Mouse (Mus musculus) bone marrow, adult 2 months (tissue): ENCODE results near the gene Itih5. TPM values are rescaled to one million over a fixed set of nuclear protein-coding genes. Genes with fewer than 3 reads are reported as not detected.

ENCODE experiments used
- H3K27ac ChIP-seq: fragments of 200-500 bp; 2 replicates; pipeline ENCODE4 v1.5.1; 2012; ENCODE audit warnings: low read depth, mild to moderate bottlenecking, control low read depth, inconsistent platforms, low read length; ENCODE audit not compliant: control insufficient read depth, poor library complexity, insufficient read depth
- H3K4me1 ChIP-seq: fragments of 200-500 bp; 2 replicates; pipeline ENCODE4 v1.6.1; 2011; ENCODE audit warnings: low read length; ENCODE audit not compliant: control insufficient read depth, insufficient read depth
- H3K4me3 ChIP-seq: fragments of 200-500 bp; replicated peaks from 2 replicates; pipeline ENCODE3; 2011; ENCODE audit warnings: mild to moderate bottlenecking, low read depth, low read length, control low read depth; ENCODE audit not compliant: control insufficient read depth
- CTCF ChIP-seq: fragments of 200-500 bp; IDR thresholded peaks from 2 replicates; pipeline ENCODE4 v1.5.1; 2011; ENCODE audit warnings: low read length, control low read depth; ENCODE audit not compliant: control insufficient read depth, insufficient read depth
- POLR2A ChIP-seq: fragments of 200-500 bp; IDR thresholded peaks from 2 replicates; pipeline ENCODE4 v1.6.1; 2011; ENCODE audit warnings: low read depth, mild to moderate bottlenecking, control low read depth, low read length, borderline replicate concordance; ENCODE audit not compliant: control insufficient read depth
- WGBS: fragments of 180-500 bp; shearing (Covaris S2); methylation state at CpG from one replicate; pipeline ENCODE4 v1.1.7; 2018; 5-methylcytosine and 5-hydroxymethylcytosine counted together
- polyA plus RNA-seq: library from polyadenylated mRNA; stranded (reverse); fragments of >200 nt; gene quantifications from 2 replicates; pipeline ENCODE4 v1.2.4, GENCODE M21; 2011; ENCODE audit warnings: low replicate concordance; ENCODE audit not compliant: missing spikeins, insufficient read depth, insufficient read length

The Itih5 gene
- polyA plus RNA-seq, 1 experiment, result 1.7 TPM

DNA sequence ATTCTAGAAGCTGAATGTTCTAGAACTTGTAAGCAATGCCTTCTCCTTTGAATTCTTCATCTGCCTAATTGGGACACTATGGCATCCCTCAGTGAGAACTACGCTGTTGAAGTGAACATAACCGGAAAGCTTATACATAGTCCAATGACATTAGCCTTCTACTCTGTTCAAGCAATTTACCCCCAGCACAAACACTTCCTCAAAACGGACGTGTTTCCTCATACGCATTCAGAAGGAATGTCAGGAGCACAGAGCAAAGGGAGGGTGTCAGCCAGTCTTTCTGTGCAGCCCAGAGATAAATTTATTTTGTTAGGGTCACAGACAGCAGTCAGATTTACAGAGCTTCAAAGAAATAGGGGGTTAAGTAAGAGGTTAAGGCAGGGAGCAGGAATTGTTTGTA lies 108.0 kb downstream of the Itih5 start:
- Histone ChIP-seq H3K4me1 (no peaks in the 10 kb centered on the region), H3K4me3 (no peak overlapping the region), H3K27ac (no peak overlapping the region)
- TF ChIP-seq POLR2A (no peak), CTCF (no peak)
- 29% methylated on average over 5 of the region's 5 CpGs for WGBS

DNA sequence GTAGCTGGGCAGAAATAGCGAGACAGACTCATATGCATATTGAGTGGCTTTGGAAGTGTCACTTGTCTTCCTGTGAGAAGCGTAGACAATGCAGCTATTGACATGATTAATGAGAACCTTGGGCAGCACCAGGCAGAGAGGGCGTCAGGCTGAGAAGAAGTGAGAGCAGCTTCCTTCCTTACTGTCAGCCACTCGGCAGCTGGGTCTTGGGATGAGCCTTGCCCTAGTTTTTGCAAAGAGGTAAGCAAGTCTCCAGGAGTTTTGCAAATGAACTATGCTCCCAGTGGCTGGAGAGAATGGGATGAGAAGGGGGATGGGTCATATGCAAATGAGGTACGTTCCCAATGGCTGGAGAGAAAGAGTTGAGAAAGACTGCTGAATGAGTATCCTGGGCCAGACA lies 109.4 kb downstream of the Itih5 start:
- no peak for TF ChIP-seq CTCF
- no peak for TF ChIP-seq POLR2A
- Histone ChIP-seq H3K4me3 (no peak overlapping the region), H3K27ac (no peak overlapping the region; the same call in 1 of the 2 replicates), H3K4me1 (no peaks in the 10 kb centered on the region)
- WGBS, result 24% methylated on average over 5 of the region's 5 CpGs

DNA sequence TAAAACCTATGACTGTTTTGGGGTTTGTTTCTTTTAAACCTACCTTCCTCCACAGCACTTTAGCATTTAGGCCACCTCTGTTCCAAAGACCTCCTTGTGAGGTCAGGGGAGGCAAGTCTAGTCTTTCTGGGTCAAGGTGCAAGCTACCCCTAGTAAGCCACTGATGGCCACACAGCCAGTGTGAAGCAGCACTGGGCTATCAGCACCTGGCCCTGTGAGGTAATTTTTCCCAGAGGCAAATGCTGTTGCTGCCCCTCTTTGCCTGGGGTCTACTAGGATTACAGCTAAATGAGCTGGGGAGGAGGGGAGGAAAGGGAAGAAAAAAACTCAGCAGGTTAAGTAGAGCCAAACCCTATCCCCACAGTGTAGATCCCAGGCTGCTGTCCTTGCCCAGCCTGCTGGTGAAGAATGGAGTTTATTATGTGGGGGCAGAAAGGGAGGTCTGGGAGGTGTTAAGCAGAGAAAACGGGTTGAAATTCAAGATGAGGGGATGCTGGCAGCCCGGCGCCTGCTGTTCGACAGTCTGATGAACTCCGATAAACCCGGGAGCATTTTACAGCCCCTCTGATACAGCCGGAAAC lies 110.6 kb downstream of the Itih5 start:
- no peak overlapping the region for H3K27ac ChIP-seq
- no peaks in the 10 kb centered on the region for H3K4me1 ChIP-seq
- H3K4me3 ChIP-seq, result no peak overlapping the region
- WGBS, result 69% methylated on average over 7 of the region's 7 CpGs
- TF ChIP-seq CTCF, result no peak
- TF ChIP-seq POLR2A, result no peak

DNA sequence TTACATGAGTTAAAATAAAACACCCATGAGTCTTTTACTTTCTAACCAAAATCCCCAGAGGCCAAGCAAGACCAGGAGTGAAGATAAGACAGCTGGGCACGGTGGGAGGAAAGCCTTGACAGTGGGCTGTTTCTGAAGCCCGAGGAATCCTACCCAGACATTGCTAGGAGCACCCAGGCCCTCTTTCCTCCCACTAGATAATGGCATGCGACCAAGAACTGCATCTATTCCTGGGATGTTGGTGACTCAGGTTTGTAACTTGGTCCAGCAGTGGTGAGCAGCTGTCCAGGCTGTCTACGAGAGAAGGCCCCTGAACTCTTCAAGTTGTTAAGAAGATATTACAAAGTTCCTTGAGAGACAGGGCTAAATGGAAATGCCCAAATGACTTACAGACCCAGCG lies 112.5 kb downstream of the Itih5 start:
- no peak overlapping the region for H3K27ac ChIP-seq
- no peak overlapping the region for H3K4me3 ChIP-seq
- TF ChIP-seq POLR2A, result no peak
- no peak for TF ChIP-seq CTCF
- H3K4me1 ChIP-seq, result no peaks in the 10 kb centered on the region
- 65% methylated on average over 5 of the region's 5 CpGs for whole genome bisulfite sequencing

DNA sequence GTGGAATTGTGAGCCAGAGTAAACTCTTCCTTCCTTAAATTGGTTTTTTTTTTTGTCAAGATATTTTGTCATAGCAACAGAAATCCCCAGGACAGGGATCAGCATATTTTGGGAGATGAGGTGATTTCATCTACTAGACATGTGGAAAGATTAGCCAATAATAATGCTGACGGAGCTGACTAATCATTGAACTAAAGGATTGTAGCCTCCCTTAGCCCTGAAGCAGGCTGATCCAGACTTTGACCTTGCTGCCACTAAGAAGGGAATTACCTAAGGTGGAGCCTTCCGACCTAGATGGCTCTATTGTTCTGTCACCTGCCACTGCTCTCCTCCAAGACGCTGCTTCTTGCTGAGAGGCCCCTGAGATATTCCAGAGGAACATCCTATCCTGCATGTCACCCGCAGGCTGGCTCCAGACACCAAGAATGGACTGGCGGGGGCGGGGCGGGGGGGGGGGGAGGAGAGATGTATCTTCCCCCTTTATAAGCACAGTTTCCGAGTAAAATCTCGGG lies 119.3 kb downstream of the Itih5 start:
- TF ChIP-seq POLR2A (no peak), CTCF (no peak)
- 83% methylated on average over 9 of the region's 9 CpGs for WGBS
- Histone ChIP-seq H3K4me3 (no peak overlapping the region), H3K4me1 (no peaks in the 10 kb centered on the region), H3K27ac (no peak overlapping the region)

DNA sequence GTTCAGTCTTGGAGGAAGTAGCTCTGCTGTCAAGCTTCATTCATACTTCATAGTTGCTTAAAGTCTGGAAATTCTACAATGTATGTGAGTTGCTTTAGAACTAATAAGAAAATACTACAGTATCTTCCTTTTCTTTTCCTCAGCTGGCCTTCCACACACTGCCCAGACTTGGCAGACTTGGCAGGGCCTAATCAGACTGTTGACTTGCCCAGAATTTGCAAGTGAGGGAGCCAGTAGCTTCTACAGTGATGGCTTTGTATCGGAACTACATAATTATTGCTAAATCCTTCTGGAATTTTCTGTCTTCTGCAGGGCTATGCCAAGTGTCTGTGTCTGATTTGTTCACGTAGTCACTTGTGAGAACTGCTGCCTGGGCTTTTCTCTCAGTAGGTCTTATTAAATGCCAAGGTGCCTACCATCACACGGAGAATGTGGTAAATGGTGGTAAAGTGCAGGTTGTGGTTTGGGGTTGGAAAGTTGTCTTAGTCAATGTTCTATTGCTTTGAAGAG lies 120.2 kb downstream of the Itih5 start:
- Histone ChIP-seq H3K4me3 (no peak overlapping the region), H3K27ac (no peak overlapping the region), H3K4me1 (no peaks in the 10 kb centered on the region)
- 79% methylated on average over 3 of the region's 3 CpGs for WGBS
- TF ChIP-seq CTCF (no peak), POLR2A (no peak)

DNA sequence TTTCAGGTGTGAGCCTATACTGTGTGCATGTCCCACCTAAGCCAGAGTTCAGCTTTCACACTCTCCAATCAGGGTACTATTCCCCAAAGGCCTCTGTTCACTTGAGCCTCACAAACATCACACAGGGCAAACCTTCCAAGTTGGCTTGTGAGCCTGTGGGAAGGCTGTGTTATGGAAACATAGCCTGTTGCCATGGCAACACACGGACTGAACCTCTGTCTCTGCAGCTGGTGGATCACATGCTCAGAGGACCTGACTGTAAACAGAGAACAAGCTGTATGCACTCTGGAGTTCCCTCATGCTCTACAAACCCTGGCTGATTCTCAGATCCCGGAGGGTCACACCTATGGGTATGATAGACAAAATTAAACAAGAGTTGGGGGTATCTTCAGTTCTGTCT lies 122.8 kb downstream of the Itih5 start:
- 44% methylated on average over 2 of the region's 2 CpGs for WGBS
- Histone ChIP-seq H3K27ac (no peak overlapping the region), H3K4me1 (no peaks in the 10 kb centered on the region), H3K4me3 (no peak overlapping the region)
- TF ChIP-seq POLR2A, result no peak
- TF ChIP-seq CTCF, result no peak

DNA sequence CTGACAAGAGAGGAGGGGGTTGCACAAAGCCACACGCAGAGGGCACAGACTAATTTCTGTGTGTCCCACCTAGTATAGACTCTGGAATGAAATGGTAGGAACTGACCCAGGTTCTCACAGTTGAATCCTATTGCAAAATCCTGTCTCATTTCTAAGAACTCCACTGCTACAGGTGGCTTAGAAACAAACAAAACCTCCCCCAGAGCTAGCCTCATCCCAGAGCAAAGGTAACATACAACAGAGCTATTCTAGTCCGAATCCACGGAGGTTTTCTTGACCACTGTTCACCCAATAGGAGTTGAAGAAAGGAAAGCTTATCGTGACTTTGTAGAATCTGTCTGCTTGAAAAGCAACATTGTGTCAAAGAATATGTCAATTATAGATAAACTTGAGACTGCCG lies 130.3 kb downstream of the Itih5 start:
- no peak overlapping the region for H3K4me3 ChIP-seq
- TF ChIP-seq POLR2A (no peak), CTCF (no peak)
- WGBS, result 62% methylated on average over 5 of the region's 5 CpGs

DNA sequence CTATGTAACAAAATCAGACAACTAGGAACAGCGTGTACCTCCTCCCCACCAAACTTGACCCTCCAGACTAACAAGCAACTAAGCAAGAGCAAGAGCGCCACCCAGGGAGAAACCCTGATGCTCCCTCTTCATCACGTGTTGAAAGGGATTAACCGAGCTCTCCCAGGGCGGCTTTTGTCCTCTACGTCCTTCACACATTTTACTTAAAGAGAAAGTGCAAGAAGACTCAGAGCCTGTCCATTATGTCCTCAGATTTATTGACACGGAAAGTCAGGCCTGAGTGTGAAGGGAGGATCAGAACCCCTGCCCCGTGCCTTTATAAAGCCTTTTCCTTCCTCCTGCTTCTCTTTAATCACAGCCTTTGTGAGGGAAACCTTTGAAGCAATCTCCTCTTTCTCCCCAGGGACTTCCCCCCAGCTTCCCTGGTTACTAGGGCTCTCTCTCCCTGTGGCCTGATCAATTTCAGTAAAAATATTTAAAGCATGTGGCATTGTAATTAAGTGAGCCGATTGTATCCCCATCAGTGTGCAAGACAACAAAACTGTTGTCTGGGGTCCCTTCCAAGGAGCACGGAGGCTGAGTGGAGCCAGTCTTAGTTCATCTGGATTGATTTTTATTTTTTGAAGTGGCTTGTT lies 131.4 kb downstream of the Itih5 start:
- 26% methylated on average over 10 of the region's 10 CpGs for WGBS
- H3K4me3 ChIP-seq, result no peak overlapping the region
- H3K4me1 ChIP-seq, result no peaks in the 10 kb centered on the region
- no peak overlapping the region for H3K27ac ChIP-seq
- TF ChIP-seq POLR2A (no peak), CTCF (peak; percentile 21; the same call in 1 of the 2 replicates)

More for the DNA sequence above, 130.3 kb downstream of the Itih5 start:
- H3K4me1 ChIP-seq, result no peaks in the 10 kb centered on the region
- H3K27ac ChIP-seq, result no peak overlapping the region
